Mouse (Mus musculus) neural tube, embryonic 14.5 days (tissue): ENCODE results near the gene Ripply3. TPM values are rescaled to one million over a fixed set of nuclear protein-coding genes. Genes with fewer than 3 reads are reported as not detected.
A peak's percentile ranks its signal among the peaks of the same experiment; 100 is the strongest.

Experiments used
- ATAC-seq: fragments of 200-750 bp; cut with Nextera tagmentation; 2 replicates; pipeline ENCODE4 v1.8.0; 2017; ENCODE audit warnings: low read depth, mild to moderate bottlenecking, moderate TSS enrichment, moderate library complexity
- H3K27ac ChIP-seq: fragments of 300-500 bp; sonication (generic); 2 replicates; pipeline ENCODE4 v1.5.1; 2014; ENCODE audit warnings: low read depth, mild to moderate bottlenecking, control low read depth, low read length, moderate library complexity, mixed read lengths
- H3K27me3 ChIP-seq: fragments of 300-500 bp; sonication (generic); 2 replicates; pipeline ENCODE4 v1.6.1; 2014; ENCODE audit warnings: low read length; ENCODE audit not compliant: control insufficient read depth, insufficient read depth
- H3K36me3 ChIP-seq: fragments of 300-500 bp; sonication (generic); 2 replicates; pipeline ENCODE4 v1.6.1; 2014; ENCODE audit warnings: low read length, mixed read lengths; ENCODE audit not compliant: control insufficient read depth, insufficient read depth
- H3K4me1 ChIP-seq: fragments of 300-500 bp; sonication (generic); 2 replicates; pipeline ENCODE4 v1.6.1; 2014; ENCODE audit warnings: low read length; ENCODE audit not compliant: control insufficient read depth, insufficient read depth
- H3K4me2 ChIP-seq: fragments of 300-500 bp; sonication (generic); 2 replicates; pipeline ENCODE4 v1.6.1; 2014; ENCODE audit warnings: mild to moderate bottlenecking, low read depth, low read length, control low read depth
- H3K4me3 ChIP-seq: fragments of 300-500 bp; sonication (generic); 2 replicates; pipeline ENCODE4 v1.5.1; 2014; ENCODE audit warnings: low read depth, low read length, control low read depth, mixed read lengths
- H3K9ac ChIP-seq: fragments of 300-500 bp; sonication (generic); replicated peaks from 2 replicates; pipeline ENCODE4 v1.6.1; 2014; ENCODE audit warnings: low read depth, mild to moderate bottlenecking, control low read depth, low read length, mixed read lengths
- H3K9me3 ChIP-seq: fragments of 300-500 bp; sonication (generic); 2 replicates; pipeline ENCODE4 v1.6.1; 2016; ENCODE audit warnings: low read length; ENCODE audit not compliant: control insufficient read depth
- WGBS: fragments of 180-500 bp; shearing (Covaris S2); extraction: QIAGEN DNeasy Blood & Tissue Kit; methylation state at CpG from one replicate; pipeline ENCODE4 v1.1.7; 2014; 5-methylcytosine and 5-hydroxymethylcytosine counted together
- polyA plus RNA-seq: library from polyadenylated mRNA; unstranded; fragments of >200 nt; fragmentation: Nextera tagmentation; extraction: Ambion mirVana; gene quantifications from 2 replicates; pipeline ENCODE4 v1.2.1, GENCODE M21; 2014

Ripply3 gene
- polyA plus RNA-seq, 1 experiment from 2014 or later: 0.52 TPM

- H3K4me1 ChIP-seq: peaks cover 13% of the 10 kb centered on the region; the same call in 1 of the 2 replicates
- H3K27me3 ChIP-seq: no peaks in the 10 kb centered on the region
- WGBS: under 1% methylated on average over 20 of the region's 20 CpGs
These were observed 15.5 kb upstream of the Ripply3 start for GRCm38 (mm10) chr16:94312663-94313228.

GRCm38 (mm10) chr16:94313229-94314030, 14.8 kb upstream of the Ripply3 start, which contains the start of gene Hlcs:
TSS of gene Hlcs (minus strand) at chr16:94313571.
- Histone ChIP-seq H3K4me3 (peak within 1 kb of the TSS; percentile 58), H3K27ac (peak within 1 kb of the TSS; percentile 99), H3K9ac (peak within 1 kb of the TSS; percentile 83), H3K4me2 (peak within 1 kb of the TSS; percentile 72), H3K36me3 (no peaks in the 10 kb centered on the region), H3K9me3 (no peaks in the 10 kb centered on the region), H3K27me3 (no peaks in the 10 kb centered on the region), H3K4me1 (peaks cover 7% of the 10 kb centered on the region; the same call in 1 of the 2 replicates)
- under 1% methylated on average over 64 of the region's 64 CpGs for WGBS
- peak; percentile 91 for ATAC-seq

More at GRCm38 (mm10) chr16:94312663-94313228, 15.5 kb upstream of the Ripply3 start:
- ATAC-seq: peak; percentile 90
- Histone ChIP-seq H3K4me2 (peak overlapping the region; percentile 72), H3K4me3 (peak overlapping the region; percentile 58), H3K27ac (peak overlapping the region; percentile 99), H3K36me3 (no peaks in the 10 kb centered on the region), H3K9ac (peak overlapping the region; percentile 78), H3K9me3 (no peaks in the 10 kb centered on the region)

GRCm38 (mm10) chr16:94314626-94315025, 13.6 kb upstream of the Ripply3 start:
- 93% methylated on average over 5 of the region's 5 CpGs for whole genome bisulfite sequencing
- ATAC-seq: no peak
- no peaks in the 10 kb centered on the region for H3K27me3 ChIP-seq
- no peak overlapping the region for H3K9ac ChIP-seq
- no peak overlapping the region for H3K4me2 ChIP-seq
- H3K4me3 ChIP-seq: no peak overlapping the region
- no peak overlapping the region for H3K27ac ChIP-seq
- H3K36me3 ChIP-seq: no peaks in the 10 kb centered on the region
- H3K4me1 ChIP-seq: peaks cover 7% of the 10 kb centered on the region; the same call in 1 of the 2 replicates
- no peaks in the 10 kb centered on the region for H3K9me3 ChIP-seq

GRCm38 (mm10) chr16:94315215-94315614, 13.0 kb upstream of the Ripply3 start:
- no peak for ATAC-seq
- H3K27ac ChIP-seq: no peak overlapping the region
- no peaks in the 10 kb centered on the region for H3K36me3 ChIP-seq
- 68% methylated on average over 1 of the region's 1 CpGs for WGBS
- H3K4me2 ChIP-seq: no peak overlapping the region
- no peak overlapping the region for H3K9ac ChIP-seq
- H3K27me3 ChIP-seq: no peaks in the 10 kb centered on the region
- no peak overlapping the region for H3K4me3 ChIP-seq
- H3K4me1 ChIP-seq: peaks cover 7% of the 10 kb centered on the region; the same call in 1 of the 2 replicates
- H3K9me3 ChIP-seq: no peaks in the 10 kb centered on the region

- H3K9ac ChIP-seq: no peak overlapping the region
- no peak for ATAC-seq
- 87% methylated on average over 5 of the region's 5 CpGs for WGBS
These were observed 10.5 kb upstream of the Ripply3 start for GRCm38 (mm10) chr16:94317752-94318151.

GRCm38 (mm10) chr16:94320223-94320622, 8.0 kb upstream of the Ripply3 start:
- H3K4me3 ChIP-seq: no peak overlapping the region
- H3K36me3 ChIP-seq: no peaks in the 10 kb centered on the region
- H3K9ac ChIP-seq: no peak overlapping the region
- H3K4me1 ChIP-seq: no peaks in the 10 kb centered on the region
- H3K4me2 ChIP-seq: no peak overlapping the region
- no peaks in the 10 kb centered on the region for H3K27me3 ChIP-seq
- H3K27ac ChIP-seq: no peak overlapping the region
- no peak for ATAC-seq
- WGBS: 82% methylated on average over 5 of the region's 5 CpGs
- no peaks in the 10 kb centered on the region for H3K9me3 ChIP-seq

More at GRCm38 (mm10) chr16:94317752-94318151, 10.5 kb upstream of the Ripply3 start:
- Histone ChIP-seq H3K4me1 (peaks cover 5% of the 10 kb centered on the region; the same call in 1 of the 2 replicates), H3K4me3 (no peak overlapping the region), H3K27ac (no peak overlapping the region), H3K36me3 (no peaks in the 10 kb centered on the region), H3K9me3 (no peaks in the 10 kb centered on the region), H3K27me3 (no peaks in the 10 kb centered on the region), H3K4me2 (no peak overlapping the region)

- no peaks in the 10 kb centered on the region for H3K36me3 ChIP-seq
- no peak overlapping the region for H3K27ac ChIP-seq
- peaks cover 12% of the 10 kb centered on the region for H3K27me3 ChIP-seq
- no peak overlapping the region for H3K9ac ChIP-seq
- no peak for ATAC-seq
- H3K4me2 ChIP-seq: no peak overlapping the region
- no peaks in the 10 kb centered on the region for H3K9me3 ChIP-seq
- no peak overlapping the region for H3K4me3 ChIP-seq
- WGBS: 73% methylated on average over 5 of the region's 5 CpGs
- peaks cover 4% of the 10 kb centered on the region; the same call in 1 of the 2 replicates for H3K4me1 ChIP-seq
These were observed 4.5 kb upstream of the Ripply3 start for GRCm38 (mm10) chr16:94323681-94324080.

- H3K27me3 ChIP-seq: peaks cover 12% of the 10 kb centered on the region
- WGBS: 95% methylated on average over 3 of the region's 3 CpGs
These were observed 2.2 kb upstream of the Ripply3 start for GRCm38 (mm10) chr16:94326008-94326407.

More at GRCm38 (mm10) chr16:94326008-94326407, 2.2 kb upstream of the Ripply3 start:
- no peak for ATAC-seq
- H3K9me3 ChIP-seq: no peaks in the 10 kb centered on the region
- H3K36me3 ChIP-seq: no peaks in the 10 kb centered on the region
- H3K4me1 ChIP-seq: peaks cover 11% of the 10 kb centered on the region; the same call in 1 of the 2 replicates
- H3K9ac ChIP-seq: no peak overlapping the region
- no peak overlapping the region for H3K4me3 ChIP-seq
- H3K27ac ChIP-seq: no peak overlapping the region
- H3K4me2 ChIP-seq: no peak overlapping the region
